Mouse (Mus musculus): Measurements from ENCODE around the gene Stra6. TPM values are rescaled to one million over a fixed set of nuclear protein-coding genes. Genes with fewer than 3 reads are reported as not detected.

The Stra6 gene
- polyA plus RNA-seq (2012; rRNA removed) (22.0 and 33.8 TPM in 2 replicates), polyA plus RNA-seq (2014; fragmentation: Nextera tagmentation; extraction: Ambion mirVana) (13.1 and 16.6 TPM in 2 replicates)

DNA sequence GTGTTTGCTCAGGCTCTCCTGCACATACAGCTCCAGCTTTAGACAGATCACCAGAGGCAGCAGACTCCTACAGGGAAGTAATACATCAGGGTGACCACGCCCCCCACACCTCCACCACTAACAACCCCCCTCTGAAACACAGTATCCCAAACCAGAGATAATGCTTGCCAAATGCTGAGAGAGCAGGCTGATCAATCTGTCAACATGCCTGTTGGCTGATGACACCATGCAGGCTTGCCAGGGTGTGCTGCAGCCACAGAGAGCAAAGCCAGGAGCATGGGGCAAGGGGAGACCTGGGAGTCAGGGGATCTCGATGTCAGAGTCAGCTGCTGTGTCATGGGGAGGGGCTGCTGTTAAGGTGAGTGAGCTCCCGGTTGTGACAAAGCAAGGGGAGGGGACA lies at the start of gene Stra6:
Gene Stra6, plus strand, starts transcription at position 258 of the 400 bp plus-strand sequence.
- H3K9ac ChIP-seq (ENCODE audit: low read depth, low read length, severe bottlenecking) = no peak within 1 kb of the TSS
- no peaks in the 10 kb centered on the region for H3K27me3 ChIP-seq (ENCODE audit: control insufficient read depth, insufficient read depth, low read length)
- 17% methylated on average over 3 of the region's 3 CpGs for WGBS
- peaks cover 14% of the 10 kb centered on the region for H3K4me1 ChIP-seq (ENCODE audit: control insufficient read depth, insufficient read depth, low read length)
- no peak within 1 kb of the TSS for H3K4me2 ChIP-seq (replicated peaks; ENCODE audit: low read depth, low read length, severe bottlenecking)
- ATAC-seq (ENCODE audit: low FRiP score, low read depth) (no peak), DNase-seq (ENCODE audit: low spot score) (no peak)
- no peaks in the 10 kb centered on the region for H3K9me3 ChIP-seq (ENCODE audit: control insufficient read depth, low read length)
- no peak for TF ChIP-seq POLR2A (IDR thresholded peaks at IDR 0.05; ENCODE audit: borderline replicate concordance, extremely low read depth, insufficient read depth, insufficient read length)
- no peaks in the 10 kb centered on the region for H3K36me3 ChIP-seq (ENCODE audit: control insufficient read depth, insufficient read depth, low read length)
- no peak within 1 kb of the TSS for H3K27ac ChIP-seq (replicated peaks; ENCODE audit: low read depth, low read length)
- no peak within 1 kb of the TSS for H3K4me3 ChIP-seq (replicated peaks; ENCODE audit: low read length)

DNA sequence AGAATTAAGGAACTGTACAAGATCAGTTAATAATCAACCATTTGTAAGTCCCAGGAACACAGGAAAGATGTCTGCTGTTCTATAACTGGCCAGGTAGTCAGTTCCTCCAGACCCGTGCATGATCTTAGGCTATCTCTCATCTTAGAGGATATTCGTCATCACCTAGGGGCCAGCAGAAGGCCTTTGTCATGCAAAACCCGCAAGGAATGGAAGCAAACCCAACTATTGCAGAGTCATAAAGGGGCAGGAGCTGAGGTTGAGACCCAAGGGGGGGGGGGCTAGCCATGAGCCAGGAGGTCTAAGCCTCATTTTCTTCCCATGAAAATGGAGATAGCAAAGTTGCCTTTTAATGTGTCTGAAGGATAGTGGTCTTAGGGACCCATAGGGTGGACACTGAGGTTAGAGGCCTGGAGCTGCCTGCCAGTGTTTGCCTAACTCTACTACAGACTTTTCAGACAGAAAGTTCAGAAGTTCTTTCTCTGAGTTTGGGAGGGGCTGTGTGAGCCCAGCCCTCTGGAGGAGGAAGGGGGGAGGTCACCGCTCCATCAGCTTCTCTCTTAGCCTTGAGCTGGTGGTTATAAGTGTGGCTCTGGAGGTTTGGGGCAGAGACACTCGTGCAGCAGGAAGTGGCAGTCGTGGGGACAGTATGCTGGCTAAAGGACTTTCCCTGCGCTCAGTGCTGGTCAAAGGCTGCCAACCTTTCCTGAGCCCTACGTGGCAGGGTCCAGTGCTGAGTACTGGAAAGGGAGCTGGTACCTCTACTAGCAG lies 49.0 kb upstream of the Stra6 start:
- WGBS = 55% methylated on average over 8 of the region's 8 CpGs
- ATAC-seq (ENCODE audit: low FRiP score, low read depth) = no peak
- no peak for DNase-seq (ENCODE audit: low spot score)
- Histone ChIP-seq H3K27ac (replicated peaks; ENCODE audit: low read depth, low read length) (no peak overlapping the region), H3K9ac (ENCODE audit: low read depth, low read length, severe bottlenecking) (no peak overlapping the region), H3K36me3 (ENCODE audit: control insufficient read depth, insufficient read depth, low read length) (no peaks in the 10 kb centered on the region), H3K9me3 (ENCODE audit: control insufficient read depth, low read length) (no peaks in the 10 kb centered on the region), H3K27me3 (ENCODE audit: control insufficient read depth, insufficient read depth, low read length) (no peaks in the 10 kb centered on the region), H3K4me2 (replicated peaks; ENCODE audit: low read depth, low read length, severe bottlenecking) (no peak overlapping the region), H3K4me1 (ENCODE audit: control insufficient read depth, insufficient read depth, low read length) (peaks cover 5% of the 10 kb centered on the region; the same call in 1 of the 2 replicates), H3K4me3 (replicated peaks; ENCODE audit: low read length) (no peak overlapping the region)
- no peak for TF ChIP-seq POLR2A (IDR thresholded peaks at IDR 0.05; ENCODE audit: borderline replicate concordance, extremely low read depth, insufficient read depth, insufficient read length)

DNA sequence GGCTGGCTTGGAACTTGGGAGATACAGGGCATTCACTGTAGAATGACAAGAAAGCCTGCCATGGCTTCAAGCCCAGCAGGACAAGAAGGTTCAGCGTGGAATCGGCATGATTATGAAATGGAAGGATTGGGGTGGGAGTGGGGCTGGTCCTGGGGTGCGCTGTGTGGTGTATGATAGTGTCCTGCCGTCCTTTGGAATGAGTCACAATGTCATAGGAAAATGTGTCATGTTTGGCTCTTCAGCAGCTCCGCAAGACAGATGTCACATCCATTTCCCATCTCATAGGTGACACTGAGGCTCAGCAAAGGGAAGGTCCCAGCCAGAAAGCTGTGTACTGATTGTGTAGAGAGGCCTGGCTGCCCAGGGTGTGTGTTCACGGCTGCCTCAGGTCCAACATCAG lies 47.7 kb upstream of the Stra6 start:
- WGBS = 87% methylated on average over 6 of the region's 6 CpGs
- no peak overlapping the region for H3K27ac ChIP-seq (replicated peaks; ENCODE audit: low read depth, low read length)
- H3K9ac ChIP-seq (ENCODE audit: low read depth, low read length, severe bottlenecking) = no peak overlapping the region
- H3K36me3 ChIP-seq (ENCODE audit: control insufficient read depth, insufficient read depth, low read length) = no peaks in the 10 kb centered on the region
- peaks cover 5% of the 10 kb centered on the region; the same call in 1 of the 2 replicates for H3K4me1 ChIP-seq (ENCODE audit: control insufficient read depth, insufficient read depth, low read length)
- no peak overlapping the region for H3K4me3 ChIP-seq (replicated peaks; ENCODE audit: low read length)
- ATAC-seq (ENCODE audit: low FRiP score, low read depth) (no peak), DNase-seq (ENCODE audit: low spot score) (no peak)
- H3K27me3 ChIP-seq (ENCODE audit: control insufficient read depth, insufficient read depth, low read length) = no peaks in the 10 kb centered on the region
- no peak overlapping the region for H3K4me2 ChIP-seq (replicated peaks; ENCODE audit: low read depth, low read length, severe bottlenecking)
- no peak for TF ChIP-seq POLR2A (IDR thresholded peaks at IDR 0.05; ENCODE audit: borderline replicate concordance, extremely low read depth, insufficient read depth, insufficient read length)
- H3K9me3 ChIP-seq (ENCODE audit: control insufficient read depth, low read length) = no peaks in the 10 kb centered on the region

DNA sequence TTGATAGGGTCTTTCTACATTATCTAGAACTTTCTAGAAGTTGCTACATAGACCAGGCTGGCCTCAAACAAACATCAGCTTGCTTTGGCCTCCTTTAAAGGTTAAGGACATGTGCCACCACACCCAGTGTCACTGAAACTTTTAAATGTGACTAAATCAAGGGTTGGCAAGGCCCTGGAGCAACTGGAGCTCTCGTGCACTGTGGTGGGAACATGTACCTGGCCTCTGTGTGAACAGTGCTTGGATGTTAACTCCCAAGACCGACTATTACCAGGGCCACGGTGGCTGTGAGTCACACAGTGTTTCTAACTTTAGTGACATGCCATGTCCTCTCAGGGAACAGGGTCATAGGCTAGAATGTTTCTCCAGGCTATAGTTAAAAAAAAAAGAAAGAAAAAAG lies 46.6 kb upstream of the Stra6 start:
- no peak for DNase-seq (ENCODE audit: low spot score)
- 71% methylated on average over 3 of the region's 3 CpGs for WGBS
- TF ChIP-seq POLR2A (IDR thresholded peaks at IDR 0.05; ENCODE audit: borderline replicate concordance, extremely low read depth, insufficient read depth, insufficient read length) = no peak
- H3K27me3 ChIP-seq (ENCODE audit: control insufficient read depth, insufficient read depth, low read length) = no peaks in the 10 kb centered on the region
- no peak overlapping the region for H3K27ac ChIP-seq (replicated peaks; ENCODE audit: low read depth, low read length)
- no peak overlapping the region for H3K9ac ChIP-seq (ENCODE audit: low read depth, low read length, severe bottlenecking)
- ATAC-seq (ENCODE audit: low FRiP score, low read depth) = no peak
- H3K9me3 ChIP-seq (ENCODE audit: control insufficient read depth, low read length) = no peaks in the 10 kb centered on the region
- H3K4me2 ChIP-seq (replicated peaks; ENCODE audit: low read depth, low read length, severe bottlenecking) = no peak overlapping the region
- H3K4me3 ChIP-seq (replicated peaks; ENCODE audit: low read length) = no peak overlapping the region
- no peaks in the 10 kb centered on the region for H3K36me3 ChIP-seq (ENCODE audit: control insufficient read depth, insufficient read depth, low read length)
- no peaks in the 10 kb centered on the region for H3K4me1 ChIP-seq (ENCODE audit: control insufficient read depth, insufficient read depth, low read length)

DNA sequence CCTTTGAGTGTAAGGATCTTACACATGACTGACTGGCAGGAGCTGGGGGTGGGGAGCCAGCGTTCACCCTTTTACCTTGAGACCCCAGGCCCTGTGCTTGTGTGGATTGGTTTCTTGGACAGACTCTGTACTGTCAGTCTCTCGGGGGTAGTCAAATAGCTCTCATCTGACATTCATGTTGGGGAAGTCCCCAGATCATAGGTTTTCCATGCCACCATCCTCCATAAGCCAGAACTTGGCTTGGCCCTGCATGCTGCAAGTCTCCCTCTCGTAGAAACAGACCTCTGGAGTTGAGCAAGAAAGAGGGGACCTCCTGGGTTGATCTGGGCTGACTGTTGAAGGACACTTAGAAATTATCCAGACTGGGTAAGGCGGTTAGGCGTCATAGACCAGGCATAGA lies 45.2 kb upstream of the Stra6 start:
- Histone ChIP-seq H3K27me3 (ENCODE audit: control insufficient read depth, insufficient read depth, low read length) (no peaks in the 10 kb centered on the region), H3K4me1 (ENCODE audit: control insufficient read depth, insufficient read depth, low read length) (no peaks in the 10 kb centered on the region), H3K9ac (ENCODE audit: low read depth, low read length, severe bottlenecking) (no peak overlapping the region), H3K27ac (replicated peaks; ENCODE audit: low read depth, low read length) (no peak overlapping the region), H3K9me3 (ENCODE audit: control insufficient read depth, low read length) (no peaks in the 10 kb centered on the region), H3K36me3 (ENCODE audit: control insufficient read depth, insufficient read depth, low read length) (no peaks in the 10 kb centered on the region), H3K4me2 (replicated peaks; ENCODE audit: low read depth, low read length, severe bottlenecking) (no peak overlapping the region), H3K4me3 (replicated peaks; ENCODE audit: low read length) (no peak overlapping the region)
- no peak for TF ChIP-seq POLR2A (IDR thresholded peaks at IDR 0.05; ENCODE audit: borderline replicate concordance, extremely low read depth, insufficient read depth, insufficient read length)
- WGBS = 85% methylated on average over 5 of the region's 5 CpGs
- DNase-seq (ENCODE audit: low spot score) = no peak
- ATAC-seq (ENCODE audit: low FRiP score, low read depth) = no peak

Measured in limb, embryonic 14.5 days (tissue).